Mouse (Mus musculus): ENCODE data around the gene 1700123O20Rik. TPM values are rescaled to one million over a fixed set of nuclear protein-coding genes. Genes with fewer than 3 reads are reported as not detected.

The 1700123O20Rik gene
- polyA plus RNA-seq (2014; fragmentation: Illumina TruSeq; extraction: RNeasy Lipid Tissue Mini Kit (QIAGEN cat#74804); ENCODE audit: low read depth, low replicate concordance) = 32.2 TPM

DNA sequence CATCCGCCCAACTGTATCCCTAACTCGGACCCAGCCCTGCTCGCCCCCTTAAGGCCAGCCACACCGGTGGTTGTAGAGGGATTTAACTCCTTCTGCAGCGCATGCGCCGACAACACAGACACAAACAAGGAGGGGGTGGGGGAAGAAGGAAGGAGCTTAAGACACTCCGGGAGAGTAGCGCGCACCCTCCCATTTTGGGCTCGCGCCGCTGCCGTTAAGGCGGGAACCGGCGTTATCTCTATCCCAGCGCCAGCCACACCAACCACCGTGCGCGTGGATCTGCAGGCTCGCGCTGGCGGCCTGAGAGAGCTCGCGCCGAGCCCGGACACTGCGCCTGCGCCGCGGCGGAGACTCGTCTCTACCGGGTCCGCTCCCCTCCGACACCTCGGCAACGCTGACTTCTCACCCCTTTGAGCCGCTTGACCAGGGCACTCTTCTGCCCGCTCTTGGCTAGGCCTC, at the start of gene 1700123O20Rik:
1700123O20Rik (plus strand) TSS at position 154 of the 459 bp plus-strand sequence.

DNA sequence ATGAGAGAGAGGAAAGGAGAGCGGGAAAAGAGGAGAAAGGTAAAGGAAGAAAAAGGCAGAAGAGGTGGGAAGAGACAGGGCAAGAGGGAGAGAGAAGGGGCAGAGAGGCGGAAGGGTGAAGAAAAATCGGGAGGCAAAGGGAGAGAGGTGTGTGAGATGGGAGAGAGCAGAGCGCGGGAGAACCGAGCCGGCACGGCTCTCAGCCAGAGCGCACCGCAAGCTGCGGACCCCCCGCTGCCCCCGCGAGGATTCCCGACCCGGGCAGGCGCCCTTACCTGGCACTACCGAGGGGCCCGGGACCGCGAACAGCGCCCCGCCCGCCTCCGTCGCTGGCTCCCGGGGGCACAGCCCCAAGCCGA, 45.1 kb upstream of the 1700123O20Rik start, which contains the start of gene Gm17606:
Gm17606 (plus strand) TSS at position 7 of the 359 bp plus-strand sequence.

DNA sequence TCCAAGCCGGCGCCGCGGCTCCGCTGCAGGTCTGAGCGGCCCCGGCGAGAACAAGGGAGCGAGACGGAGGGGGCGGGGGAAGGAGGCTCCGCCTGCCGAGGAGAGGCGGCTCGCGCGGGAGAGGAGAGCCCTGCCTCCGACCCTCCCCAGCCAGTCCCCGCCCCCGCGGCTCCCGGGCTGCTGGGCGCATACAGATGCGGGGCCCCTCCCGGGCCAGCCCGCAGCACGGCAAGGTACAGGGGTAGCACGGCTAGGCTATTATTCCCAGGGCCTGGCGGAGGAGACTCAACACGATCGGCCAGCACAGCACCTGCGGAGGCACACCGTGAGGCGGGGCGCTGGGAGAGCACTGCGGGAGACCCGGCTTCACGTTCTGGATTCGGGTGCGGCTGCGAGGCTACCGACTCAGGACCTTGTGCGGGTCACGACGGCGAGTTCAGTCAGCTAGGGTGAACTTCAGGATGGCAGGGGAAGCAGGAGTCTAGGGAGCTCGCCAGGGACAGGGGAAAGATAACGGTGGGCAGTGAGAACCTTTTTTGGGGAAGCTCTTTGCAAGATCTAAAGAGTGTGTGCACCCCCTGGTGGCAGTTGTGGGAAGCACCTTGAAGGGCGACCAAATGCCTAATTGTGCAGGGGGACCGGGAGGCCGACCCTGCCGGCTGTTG, 44.6 kb upstream of the 1700123O20Rik start, which contains the start of gene Cdh24:
Cdh24 (minus strand) TSS at position 60 of the 665 bp plus-strand sequence.

DNA sequence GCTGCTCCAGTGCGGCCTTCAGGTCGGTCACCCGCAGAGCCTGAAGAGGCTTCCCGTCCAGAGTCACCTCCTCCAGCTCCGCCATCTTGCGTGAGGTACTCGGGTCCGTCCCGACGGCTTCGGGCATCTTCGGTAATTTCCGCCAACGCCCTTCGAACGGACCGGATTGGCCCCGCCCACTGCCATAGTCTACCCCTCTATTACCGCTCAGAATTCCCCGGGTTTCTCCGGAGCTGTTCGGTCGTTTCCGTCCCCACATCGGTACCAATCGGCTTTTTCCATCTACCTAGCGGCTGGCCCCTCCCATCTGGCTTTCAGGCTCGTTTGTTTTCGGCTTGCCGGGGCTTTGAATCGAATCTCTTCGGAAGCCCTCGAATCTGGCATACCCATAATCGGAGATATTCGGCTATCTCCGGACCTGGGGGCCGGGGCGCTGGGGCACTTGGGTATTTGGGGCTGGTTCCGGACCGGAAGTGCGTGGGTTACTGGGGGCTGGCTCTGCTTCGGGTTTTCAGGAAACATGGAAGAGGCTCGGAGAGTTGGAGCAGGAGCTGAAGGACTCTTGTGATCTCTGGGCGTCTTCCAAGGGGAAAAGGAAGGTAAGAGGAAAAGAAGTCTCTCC, 617 bp downstream of the 1700123O20Rik start, which contains the start of gene Acin1:
Acin1 (minus strand) TSS at position 410 of the 622 bp plus-strand sequence.

DNA sequence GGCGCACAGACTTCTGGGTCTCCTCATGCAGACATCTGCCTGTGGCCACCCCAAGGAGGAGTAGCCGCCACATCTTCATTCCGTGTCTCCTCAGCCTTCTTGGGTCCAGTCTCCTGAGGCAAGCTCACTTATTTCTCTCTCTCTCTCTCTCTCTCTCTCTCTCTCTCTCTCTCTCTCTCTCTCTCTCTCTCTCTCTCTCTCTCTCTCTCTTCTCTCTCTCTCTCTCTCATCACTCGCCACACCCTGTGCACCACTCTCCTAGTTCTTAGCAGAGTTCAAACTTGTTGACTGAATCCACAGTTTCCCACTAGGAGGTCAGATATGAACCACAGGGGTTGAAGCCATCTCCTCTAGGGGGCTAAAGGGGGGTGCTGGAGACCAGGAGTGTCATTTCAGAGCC, 12.7 kb downstream of the 1700123O20Rik start, which contains the start of gene Gm29776:
Gm29776 (minus strand) TSS at position 101 of the 400 bp plus-strand sequence.

DNA sequence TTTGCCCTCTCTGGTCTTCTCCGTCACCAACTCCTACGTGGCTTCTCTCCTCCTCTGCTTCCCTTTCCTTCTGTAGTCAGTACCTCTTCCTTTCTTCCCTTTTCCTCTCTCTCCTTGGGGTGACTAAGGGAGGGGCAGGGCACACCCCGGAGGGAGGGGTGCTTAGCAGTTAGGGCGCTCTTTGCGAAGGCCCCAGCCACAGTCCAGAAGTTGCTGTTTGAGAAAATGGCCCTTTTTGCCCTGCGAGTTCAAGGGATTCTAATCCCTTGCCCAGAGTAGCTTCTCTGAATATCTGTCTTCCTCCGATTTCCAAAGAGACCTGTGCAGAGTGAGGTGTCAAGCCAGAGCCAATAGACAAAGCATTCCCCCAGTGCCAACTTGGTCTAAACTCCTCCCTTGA, 26.1 kb downstream of the 1700123O20Rik start, which contains the start of gene Cebpe:
Cebpe (minus strand) TSS at position 101 of the 400 bp plus-strand sequence.

Other genes starting within 250 kb of the 1700123O20Rik start
- gene Lrp10, start 222.1 kb upstream of the 1700123O20Rik start, polyA plus RNA-seq (2014; fragmentation: Illumina TruSeq; extraction: RNeasy Lipid Tissue Mini Kit (QIAGEN cat#74804); ENCODE audit: low read depth, low replicate concordance) = 74.3 TPM
- 0.63 TPM for gene Rem2, start 210.1 kb upstream of the 1700123O20Rik start, polyA plus RNA-seq (2014; fragmentation: Illumina TruSeq; extraction: RNeasy Lipid Tissue Mini Kit (QIAGEN cat#74804); ENCODE audit: low read depth, low replicate concordance)
- 33.9 TPM for gene Prmt5, start 168.7 kb upstream of the 1700123O20Rik start, polyA plus RNA-seq (2014; fragmentation: Illumina TruSeq; extraction: RNeasy Lipid Tissue Mini Kit (QIAGEN cat#74804); ENCODE audit: low read depth, low replicate concordance)
- 59.7 TPM for gene Haus4, start 131.6 kb upstream of the 1700123O20Rik start, polyA plus RNA-seq (2014; fragmentation: Illumina TruSeq; extraction: RNeasy Lipid Tissue Mini Kit (QIAGEN cat#74804); ENCODE audit: low read depth, low replicate concordance)
- gene Ajuba, start 108.7 kb upstream of the 1700123O20Rik start, polyA plus RNA-seq (2014; fragmentation: Illumina TruSeq; extraction: RNeasy Lipid Tissue Mini Kit (QIAGEN cat#74804); ENCODE audit: low read depth, low replicate concordance) = 27.0 TPM
- gene 4931414P19Rik, start 80.2 kb upstream of the 1700123O20Rik start, polyA plus RNA-seq (2014; fragmentation: Illumina TruSeq; extraction: RNeasy Lipid Tissue Mini Kit (QIAGEN cat#74804); ENCODE audit: low read depth, low replicate concordance) = 5.2 TPM
- gene Psmb5, start 68.2 kb upstream of the 1700123O20Rik start, polyA plus RNA-seq (2014; fragmentation: Illumina TruSeq; extraction: RNeasy Lipid Tissue Mini Kit (QIAGEN cat#74804); ENCODE audit: low read depth, low replicate concordance) = 157 TPM
- gene Psmb11, start 64.8 kb upstream of the 1700123O20Rik start, polyA plus RNA-seq (2014; fragmentation: Illumina TruSeq; extraction: RNeasy Lipid Tissue Mini Kit (QIAGEN cat#74804); ENCODE audit: low read depth, low replicate concordance) = not detected
- not detected for gene Gm17606, start 45.3 kb upstream of the 1700123O20Rik start, polyA plus RNA-seq (2014; fragmentation: Illumina TruSeq; extraction: RNeasy Lipid Tissue Mini Kit (QIAGEN cat#74804); ENCODE audit: low read depth, low replicate concordance)
- 3.1 TPM for gene Cdh24, start 44.9 kb upstream of the 1700123O20Rik start, polyA plus RNA-seq (2014; fragmentation: Illumina TruSeq; extraction: RNeasy Lipid Tissue Mini Kit (QIAGEN cat#74804); ENCODE audit: low read depth, low replicate concordance)
- 139 TPM for gene Acin1, start 715 bp downstream of the 1700123O20Rik start, polyA plus RNA-seq (2014; fragmentation: Illumina TruSeq; extraction: RNeasy Lipid Tissue Mini Kit (QIAGEN cat#74804); ENCODE audit: low read depth, low replicate concordance)
- 0.12 TPM for gene Gm29776, start 12.6 kb downstream of the 1700123O20Rik start, polyA plus RNA-seq (2014; fragmentation: Illumina TruSeq; extraction: RNeasy Lipid Tissue Mini Kit (QIAGEN cat#74804); ENCODE audit: low read depth, low replicate concordance)
- 0.51 TPM for gene Cebpe, start 26.0 kb downstream of the 1700123O20Rik start, polyA plus RNA-seq (2014; fragmentation: Illumina TruSeq; extraction: RNeasy Lipid Tissue Mini Kit (QIAGEN cat#74804); ENCODE audit: low read depth, low replicate concordance)
- gene Slc7a8, start 95.7 kb downstream of the 1700123O20Rik start, polyA plus RNA-seq (2014; fragmentation: Illumina TruSeq; extraction: RNeasy Lipid Tissue Mini Kit (QIAGEN cat#74804); ENCODE audit: low read depth, low replicate concordance) = 45.5 TPM
- 0.58 TPM for gene Rnf212b, start 127.9 kb downstream of the 1700123O20Rik start, polyA plus RNA-seq (2014; fragmentation: Illumina TruSeq; extraction: RNeasy Lipid Tissue Mini Kit (QIAGEN cat#74804); ENCODE audit: low read depth, low replicate concordance)
- gene Homez, start 184.7 kb downstream of the 1700123O20Rik start, polyA plus RNA-seq (2014; fragmentation: Illumina TruSeq; extraction: RNeasy Lipid Tissue Mini Kit (QIAGEN cat#74804); ENCODE audit: low read depth, low replicate concordance) = 8.6 TPM
- 28.9 TPM for gene Ppp1r3e, start 191.3 kb downstream of the 1700123O20Rik start, polyA plus RNA-seq (2014; fragmentation: Illumina TruSeq; extraction: RNeasy Lipid Tissue Mini Kit (QIAGEN cat#74804); ENCODE audit: low read depth, low replicate concordance)
- gene Bcl2l2, start 197.2 kb downstream of the 1700123O20Rik start, polyA plus RNA-seq (2014; fragmentation: Illumina TruSeq; extraction: RNeasy Lipid Tissue Mini Kit (QIAGEN cat#74804); ENCODE audit: low read depth, low replicate concordance) = 68.7 TPM
- 1.2 TPM for gene Gm20521, start 197.2 kb downstream of the 1700123O20Rik start, polyA plus RNA-seq (2014; fragmentation: Illumina TruSeq; extraction: RNeasy Lipid Tissue Mini Kit (QIAGEN cat#74804); ENCODE audit: low read depth, low replicate concordance)
- 308 TPM for gene Pabpn1, start 206.3 kb downstream of the 1700123O20Rik start, polyA plus RNA-seq (2014; fragmentation: Illumina TruSeq; extraction: RNeasy Lipid Tissue Mini Kit (QIAGEN cat#74804); ENCODE audit: low read depth, low replicate concordance)
- gene Slc22a17, start 226.9 kb downstream of the 1700123O20Rik start, polyA plus RNA-seq (2014; fragmentation: Illumina TruSeq; extraction: RNeasy Lipid Tissue Mini Kit (QIAGEN cat#74804); ENCODE audit: low read depth, low replicate concordance) = 37.1 TPM
- 8.2 TPM for gene Efs, start 239.9 kb downstream of the 1700123O20Rik start, polyA plus RNA-seq (2014; fragmentation: Illumina TruSeq; extraction: RNeasy Lipid Tissue Mini Kit (QIAGEN cat#74804); ENCODE audit: low read depth, low replicate concordance)
- not detected for gene Il25, start 246.5 kb downstream of the 1700123O20Rik start, polyA plus RNA-seq (2014; fragmentation: Illumina TruSeq; extraction: RNeasy Lipid Tissue Mini Kit (QIAGEN cat#74804); ENCODE audit: low read depth, low replicate concordance)